Mouse (Mus musculus) liver, adult 2 months (tissue): ENCODE measurements around the gene Isca2. TPM values are rescaled to one million over a fixed set of nuclear protein-coding genes. Genes with fewer than 3 reads are reported as not detected.

ENCODE experiments used
- DNase-seq: peaks from one replicate; pipeline ENCODE4 v3.0.0-alpha.2; 2011; ENCODE audit warnings: low read depth, low spot score; ENCODE audit errors: extremely low read depth
- H3K27ac ChIP-seq: fragments of 200-500 bp; replicated peaks from 2 replicates; pipeline ENCODE4 v1.5.1; 2012; ENCODE audit warnings: low read depth, mild to moderate bottlenecking, control low read depth, inconsistent platforms, low read length; ENCODE audit not compliant: insufficient read depth
- H3K27me3 ChIP-seq: fragments of 200-500 bp; 2 replicates; pipeline ENCODE4 v1.6.1; 2012; ENCODE audit warnings: mild to moderate bottlenecking, moderate library complexity, low read length, inconsistent platforms; ENCODE audit not compliant: control insufficient read depth, insufficient read depth
- H3K36me3 ChIP-seq: fragments of 200-500 bp; 2 replicates; pipeline ENCODE4 v1.6.1; 2012; ENCODE audit warnings: low read length, inconsistent platforms; ENCODE audit not compliant: control insufficient read depth, insufficient read depth
- H3K4me1 ChIP-seq: fragments of 200-500 bp; 2 replicates; pipeline ENCODE4 v1.6.1; 2011; ENCODE audit warnings: low read length; ENCODE audit not compliant: control insufficient read depth, insufficient read depth
- H3K4me3 ChIP-seq: fragments of 200-500 bp; 2 replicates; pipeline ENCODE4 v1.5.1; 2011; ENCODE audit warnings: low read depth, mild to moderate bottlenecking, control low read depth, low read length, moderate library complexity; ENCODE audit not compliant: insufficient read depth
- H3K79me2 ChIP-seq: fragments of 200-500 bp; 2 replicates; pipeline ENCODE4 v1.6.1; 2012; ENCODE audit warnings: inconsistent platforms, mild to moderate bottlenecking, low read length, moderate library complexity; ENCODE audit not compliant: control insufficient read depth, insufficient read depth
- H3K9ac ChIP-seq: fragments of 200-500 bp; 2 replicates; pipeline ENCODE4 v1.6.1; 2012; ENCODE audit warnings: low read depth, mild to moderate bottlenecking, control low read depth, inconsistent platforms, low read length
- CTCF ChIP-seq: fragments of 200-500 bp; IDR thresholded peaks from 2 replicates; pipeline ENCODE4 v1.5.1; 2011; ENCODE audit warnings: low read depth, low read length, control low read depth
- POLR2A ChIP-seq: fragments of 200-500 bp; IDR thresholded peaks from 2 replicates; pipeline ENCODE4 v1.6.1; 2011; ENCODE audit warnings: low read length, control low read depth; ENCODE audit not compliant: insufficient read depth; ENCODE audit errors: extremely low read depth
- WGBS: fragments of 180-500 bp; shearing (Covaris S2); methylation state at CpG from one replicate; pipeline ENCODE4 v1.1.7; 2018; 5-methylcytosine and 5-hydroxymethylcytosine counted together
- polyA plus RNA-seq: library from polyadenylated mRNA; depleted of rRNA; stranded (reverse); fragments of >200 nt; gene quantifications from 2 replicates; pipeline ENCODE4 v1.2.3, GENCODE M21; 2012
- total RNA-seq: library from RNA; depleted of rRNA; stranded (reverse); fragments of >200 nt; gene quantifications from 2 replicates; pipeline ENCODE4 v1.2.3, GENCODE M21; 2014

Isca2 gene
- total and polyA plus RNA-seq, 2 experiments: 41.4 to 54.3 TPM

DNA sequence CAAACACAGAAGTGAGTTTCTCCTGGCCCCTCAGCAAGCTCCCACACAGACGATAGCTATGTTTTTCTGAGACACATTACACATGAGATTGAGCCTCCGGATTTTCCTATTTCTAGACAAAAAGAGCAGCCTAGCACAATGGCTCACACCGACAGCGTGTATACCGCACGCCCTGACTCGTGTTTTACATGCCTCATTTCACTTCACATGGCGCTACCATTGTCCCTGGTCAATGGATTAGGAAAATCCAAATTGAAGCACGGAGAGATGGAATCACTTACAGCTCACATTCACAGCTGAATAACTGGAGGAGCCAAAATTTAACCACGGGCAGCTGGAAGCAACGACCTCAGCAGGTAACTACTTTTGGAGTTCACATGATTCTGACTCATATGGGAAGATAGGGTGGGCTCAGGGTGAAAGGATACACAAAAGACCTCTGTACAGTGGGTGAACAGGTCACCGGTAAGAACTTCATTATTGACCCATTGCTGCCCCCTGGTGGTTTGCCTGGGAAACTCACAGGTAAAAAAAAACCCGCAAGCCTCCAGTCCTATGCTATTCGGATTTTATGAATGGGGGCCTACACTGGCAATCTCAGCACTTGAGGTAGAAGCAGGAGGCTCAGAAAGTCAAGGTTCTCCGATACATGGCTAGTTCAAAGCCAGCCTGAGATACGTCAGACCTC lies 17.9 kb upstream of the Isca2 start:
- no peak for TF ChIP-seq POLR2A
- TF ChIP-seq CTCF: peak; percentile 45; the same call in 1 of the 2 replicates
- H3K4me1 ChIP-seq: no peaks in the 10 kb centered on the region
- no peak overlapping the region for H3K9ac ChIP-seq
- H3K27me3 ChIP-seq: no peaks in the 10 kb centered on the region
- no peak overlapping the region for H3K27ac ChIP-seq
- no peak overlapping the region for H3K4me3 ChIP-seq
- DNase-seq: no peak
- H3K79me2 ChIP-seq: no peaks in the 10 kb centered on the region
- H3K36me3 ChIP-seq: peaks cover 10% of the 10 kb centered on the region; the same call in 1 of the 2 replicates
- WGBS: 71% methylated on average over 16 of the region's 16 CpGs

DNA sequence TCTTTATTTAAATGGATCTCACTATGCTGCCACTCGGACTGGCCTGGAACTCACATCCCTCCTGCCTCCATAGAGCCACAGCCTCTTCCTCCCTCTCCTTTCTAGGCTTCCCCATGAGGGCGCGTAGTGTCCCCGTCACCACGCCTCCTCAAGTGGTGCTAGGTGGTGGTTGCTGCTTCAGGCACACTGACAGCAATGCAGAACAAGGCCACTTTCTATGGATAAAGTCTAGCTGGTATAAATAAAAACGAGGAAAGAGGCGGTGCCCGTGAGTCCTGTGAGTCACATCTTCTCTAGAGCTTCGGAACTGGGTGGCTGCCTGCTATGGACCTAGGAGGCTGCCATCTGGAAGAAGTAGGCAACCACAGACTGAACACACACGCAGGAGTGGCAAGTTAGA lies 17.0 kb upstream of the Isca2 start:
- 94% methylated on average over 10 of the region's 10 CpGs for WGBS
- H3K4me1 ChIP-seq: no peaks in the 10 kb centered on the region
- no peaks in the 10 kb centered on the region for H3K27me3 ChIP-seq
- no peak for TF ChIP-seq POLR2A
- TF ChIP-seq CTCF: no peak
- no peak for DNase-seq
- no peaks in the 10 kb centered on the region for H3K79me2 ChIP-seq
- no peak overlapping the region for H3K9ac ChIP-seq
- H3K27ac ChIP-seq: no peak overlapping the region
- H3K36me3 ChIP-seq: peaks cover 12% of the 10 kb centered on the region; the same call in 1 of the 2 replicates
- H3K4me3 ChIP-seq: no peak overlapping the region

DNA sequence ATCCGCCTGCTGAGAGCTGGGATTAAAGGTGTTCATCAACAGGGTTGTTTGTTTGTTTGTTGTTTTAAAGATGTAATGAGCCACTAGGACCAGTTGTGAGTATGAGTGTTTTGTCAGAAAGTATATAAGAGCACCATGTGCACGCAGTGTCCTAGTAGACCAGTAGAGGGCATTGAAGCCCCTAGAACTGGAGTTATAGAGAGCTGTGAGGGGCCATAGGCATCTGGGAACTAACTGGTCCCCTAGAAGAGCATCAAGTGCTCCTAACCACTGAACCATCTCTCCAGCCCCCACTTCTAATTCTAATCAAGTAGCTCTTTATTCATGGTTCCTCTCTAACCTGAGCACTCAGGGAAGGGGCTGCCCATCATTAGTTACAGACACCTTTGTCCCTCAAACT lies 14.0 kb upstream of the Isca2 start:
- TF ChIP-seq CTCF (0 out of 2 replicates have a peak, but pooled peaks have one; percentile 9), POLR2A (no peak)
- no peaks in the 10 kb centered on the region for H3K27me3 ChIP-seq
- 84% methylated on average over 2 of the region's 2 CpGs for WGBS
- no peaks in the 10 kb centered on the region for H3K79me2 ChIP-seq
- H3K27ac ChIP-seq: no peak overlapping the region
- no peak overlapping the region for H3K9ac ChIP-seq
- DNase-seq: no peak
- H3K4me3 ChIP-seq: no peak overlapping the region
- H3K4me1 ChIP-seq: peaks cover 4% of the 10 kb centered on the region
- H3K36me3 ChIP-seq: peaks cover 16% of the 10 kb centered on the region; the same call in 1 of the 2 replicates

DNA sequence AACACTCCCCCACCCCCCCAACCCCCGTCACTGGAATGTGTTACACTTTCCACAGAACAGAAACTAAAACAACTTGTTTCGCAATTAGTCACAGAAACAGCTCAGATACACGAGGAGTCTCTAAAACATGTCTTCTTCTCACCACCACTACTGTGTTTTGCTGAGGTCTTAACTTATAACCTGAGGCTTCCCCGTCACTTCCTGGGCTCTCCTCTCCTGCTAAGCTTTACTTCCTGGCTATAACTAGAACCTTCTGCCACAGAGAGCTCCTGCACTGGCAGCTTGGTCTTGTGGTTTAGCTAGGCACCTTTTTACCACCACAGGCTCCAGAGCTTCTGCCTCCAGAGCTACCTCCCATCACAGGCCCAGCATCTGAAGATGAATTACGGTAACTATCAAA lies 10.5 kb upstream of the Isca2 start:
- H3K4me3 ChIP-seq: no peak overlapping the region
- H3K27ac ChIP-seq: peak overlapping the region; percentile 20; the same call in 1 of the 2 replicates
- peaks cover 4% of the 10 kb centered on the region for H3K4me1 ChIP-seq
- no peak for TF ChIP-seq POLR2A
- TF ChIP-seq CTCF: no peak
- H3K79me2 ChIP-seq: no peaks in the 10 kb centered on the region
- DNase-seq: peak; percentile 39
- no peaks in the 10 kb centered on the region for H3K27me3 ChIP-seq
- 59% methylated on average over 5 of the region's 5 CpGs for WGBS
- H3K36me3 ChIP-seq: peaks cover 21% of the 10 kb centered on the region; the same call in 1 of the 2 replicates
- H3K9ac ChIP-seq: no peak overlapping the region

DNA sequence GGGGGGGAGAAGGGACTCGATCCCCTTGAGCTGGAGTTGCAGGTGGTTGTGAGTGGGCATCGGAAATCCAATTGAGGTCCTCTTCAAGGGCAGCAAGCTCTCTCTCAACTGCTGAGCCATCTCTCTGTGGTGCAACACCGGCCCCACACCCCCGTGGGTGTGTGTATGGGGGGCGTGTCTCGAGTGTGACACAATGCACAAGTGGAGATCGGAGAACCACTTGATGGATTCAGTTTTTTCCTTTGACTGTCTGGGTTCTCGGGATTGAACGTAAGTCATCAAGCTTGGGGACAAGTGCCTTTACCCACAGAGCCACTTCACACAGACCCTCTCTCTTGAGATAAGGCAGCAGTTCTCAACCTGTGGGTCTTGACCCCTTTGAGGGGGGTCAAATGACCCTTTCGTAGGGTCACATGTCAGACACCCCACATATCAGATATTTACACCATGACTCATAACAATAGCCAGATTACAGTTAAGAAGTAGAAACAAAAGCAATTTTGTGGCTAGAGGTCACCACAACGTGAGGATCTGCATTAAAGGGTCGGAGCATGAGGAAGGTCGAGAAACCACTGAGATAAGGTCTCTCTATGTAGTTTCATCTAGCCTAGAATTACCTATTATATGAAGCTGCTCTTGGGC lies 9.4 kb upstream of the Isca2 start:
- Histone ChIP-seq H3K27me3 (no peaks in the 10 kb centered on the region), H3K4me1 (peaks cover 4% of the 10 kb centered on the region), H3K27ac (no peak overlapping the region), H3K36me3 (peaks cover 19% of the 10 kb centered on the region; the same call in 1 of the 2 replicates), H3K9ac (no peak overlapping the region), H3K79me2 (no peaks in the 10 kb centered on the region), H3K4me3 (no peak overlapping the region)
- 86% methylated on average over 13 of the region's 13 CpGs for WGBS
- TF ChIP-seq CTCF (no peak), POLR2A (no peak)
- no peak for DNase-seq

DNA sequence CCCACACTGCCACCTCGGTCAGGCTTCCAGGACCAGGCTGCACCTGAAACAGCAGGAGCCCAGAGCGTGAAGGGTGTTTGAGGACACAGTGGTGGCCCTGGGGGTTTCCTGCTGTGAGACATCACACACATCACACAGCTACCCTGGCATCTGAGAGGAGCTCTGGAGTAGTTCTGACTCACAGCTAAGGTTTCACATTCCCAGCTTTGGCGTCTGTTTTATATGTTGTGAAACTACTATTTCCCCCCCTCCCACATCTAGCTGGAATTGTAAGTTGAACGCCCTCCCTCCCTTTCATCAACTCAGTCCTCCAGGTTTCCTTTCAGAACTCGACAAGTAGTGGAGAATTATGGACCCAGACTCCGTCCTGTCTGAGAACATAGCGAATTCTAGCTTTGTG lies 8.3 kb upstream of the Isca2 start:
- Histone ChIP-seq H3K36me3 (peaks cover 17% of the 10 kb centered on the region; the same call in 1 of the 2 replicates), H3K4me1 (peaks cover 4% of the 10 kb centered on the region), H3K27me3 (no peaks in the 10 kb centered on the region), H3K4me3 (no peak overlapping the region), H3K9ac (no peak overlapping the region), H3K79me2 (no peaks in the 10 kb centered on the region), H3K27ac (no peak overlapping the region)
- WGBS: 91% methylated on average over 7 of the region's 7 CpGs
- no peak for TF ChIP-seq POLR2A
- TF ChIP-seq CTCF: no peak
- no peak for DNase-seq
